Mouse (Mus musculus) brain, embryonic 14.5 days (tissue): ENCODE results near the gene Atp5l.

Source experiments
- CTCF ChIP-seq: fragments of 200-500 bp; IDR thresholded peaks from 2 replicates; pipeline ENCODE4 v1.5.1; 2012; ENCODE audit warnings: inconsistent platforms, mild to moderate bottlenecking, moderate library complexity, borderline replicate concordance; ENCODE audit not compliant: insufficient read depth, insufficient read length; ENCODE audit errors: extremely low read depth
- POLR2A ChIP-seq: fragments of 200-500 bp; IDR thresholded peaks from 2 replicates; pipeline ENCODE4 v1.6.1; 2012; ENCODE audit warnings: mild to moderate bottlenecking, inconsistent platforms, borderline replicate concordance; ENCODE audit not compliant: poor library complexity, insufficient read depth, insufficient read length, severe bottlenecking; ENCODE audit errors: extremely low read depth

DNA sequence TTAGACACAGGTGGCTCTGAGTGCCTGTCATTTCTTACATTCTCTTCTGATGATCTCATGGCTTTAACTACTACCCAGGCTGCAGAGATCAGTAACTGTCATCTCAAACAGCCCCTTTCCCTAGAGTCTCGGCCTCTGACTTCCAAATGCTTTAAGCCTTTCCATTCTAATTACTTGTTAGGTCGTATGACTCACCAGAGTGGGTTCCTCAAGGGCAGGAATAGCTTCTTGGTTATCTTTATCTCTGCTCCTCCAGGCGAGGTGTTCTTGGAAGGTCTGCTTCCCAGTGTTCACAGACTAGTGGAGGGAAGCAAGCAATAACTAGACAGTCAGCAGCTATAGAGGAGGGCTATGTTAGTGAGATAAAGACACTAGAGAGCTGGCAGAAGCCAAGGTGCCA is 27.9 kb downstream of the Atp5l start:
- TF ChIP-seq POLR2A: no peak
- no peak for TF ChIP-seq CTCF
